Mouse (Mus musculus) lung, embryonic 16.5 days (tissue): ENCODE data around the gene Slc11a1. TPM values are rescaled to one million over a fixed set of nuclear protein-coding genes. Genes with fewer than 3 reads are reported as not detected.

Experiments used
- ATAC-seq: fragments of 200-750 bp; cut with Nextera tagmentation; 2 replicates; pipeline ENCODE4 v1.8.0; 2017; ENCODE audit warnings: low read depth, mild to moderate bottlenecking, moderate library complexity
- H3K27ac ChIP-seq: fragments of 300-500 bp; sonication (generic); 2 replicates; pipeline ENCODE4 v1.5.1; 2014; ENCODE audit warnings: mild to moderate bottlenecking, control low read depth, low read length
- H3K27me3 ChIP-seq: fragments of 300-500 bp; sonication (generic); 2 replicates; pipeline ENCODE4 v1.6.1; 2014; ENCODE audit warnings: low read depth, low read length, mixed read lengths; ENCODE audit not compliant: control insufficient read depth, insufficient read depth
- H3K36me3 ChIP-seq: fragments of 300-500 bp; sonication (generic); 2 replicates; pipeline ENCODE4 v1.6.1; 2014; ENCODE audit warnings: low read length; ENCODE audit not compliant: control insufficient read depth, insufficient read depth
- H3K4me1 ChIP-seq: fragments of 300-500 bp; sonication (generic); replicated peaks from 2 replicates; pipeline ENCODE4 v1.6.1; 2014; ENCODE audit warnings: low read length, mixed read lengths; ENCODE audit not compliant: control insufficient read depth, insufficient read depth
- H3K4me2 ChIP-seq: fragments of 300-500 bp; sonication (generic); 2 replicates; pipeline ENCODE4 v1.6.1; 2014; ENCODE audit warnings: low read depth, low read length, control low read depth
- H3K4me3 ChIP-seq: fragments of 300-500 bp; sonication (generic); 2 replicates; pipeline ENCODE4 v1.5.1; 2014; ENCODE audit warnings: mild to moderate bottlenecking, low read length, control low read depth
- H3K9ac ChIP-seq: fragments of 300-500 bp; sonication (generic); 2 replicates; pipeline ENCODE4 v1.6.1; 2014; ENCODE audit warnings: low read length, control low read depth
- H3K9me3 ChIP-seq: fragments of 300-500 bp; sonication (generic); 2 replicates; pipeline ENCODE4 v1.6.1; 2016; ENCODE audit warnings: low read length; ENCODE audit not compliant: control insufficient read depth
- WGBS: fragments of 180-500 bp; shearing (Covaris S2); extraction: QIAGEN DNeasy Blood & Tissue Kit; methylation state at CpG from one replicate; pipeline ENCODE4 v1.1.7; 2014; 5-methylcytosine and 5-hydroxymethylcytosine counted together
- polyA plus RNA-seq: library from polyadenylated mRNA; unstranded; fragments of >200 nt; fragmentation: Nextera tagmentation; extraction: Ambion mirVana; gene quantifications from 2 replicates; pipeline ENCODE4 v1.2.1, GENCODE M21; 2015

The Slc11a1 gene
- polyA plus RNA-seq, 1 experiment from 2014 or later, result 3.5 TPM

DNA sequence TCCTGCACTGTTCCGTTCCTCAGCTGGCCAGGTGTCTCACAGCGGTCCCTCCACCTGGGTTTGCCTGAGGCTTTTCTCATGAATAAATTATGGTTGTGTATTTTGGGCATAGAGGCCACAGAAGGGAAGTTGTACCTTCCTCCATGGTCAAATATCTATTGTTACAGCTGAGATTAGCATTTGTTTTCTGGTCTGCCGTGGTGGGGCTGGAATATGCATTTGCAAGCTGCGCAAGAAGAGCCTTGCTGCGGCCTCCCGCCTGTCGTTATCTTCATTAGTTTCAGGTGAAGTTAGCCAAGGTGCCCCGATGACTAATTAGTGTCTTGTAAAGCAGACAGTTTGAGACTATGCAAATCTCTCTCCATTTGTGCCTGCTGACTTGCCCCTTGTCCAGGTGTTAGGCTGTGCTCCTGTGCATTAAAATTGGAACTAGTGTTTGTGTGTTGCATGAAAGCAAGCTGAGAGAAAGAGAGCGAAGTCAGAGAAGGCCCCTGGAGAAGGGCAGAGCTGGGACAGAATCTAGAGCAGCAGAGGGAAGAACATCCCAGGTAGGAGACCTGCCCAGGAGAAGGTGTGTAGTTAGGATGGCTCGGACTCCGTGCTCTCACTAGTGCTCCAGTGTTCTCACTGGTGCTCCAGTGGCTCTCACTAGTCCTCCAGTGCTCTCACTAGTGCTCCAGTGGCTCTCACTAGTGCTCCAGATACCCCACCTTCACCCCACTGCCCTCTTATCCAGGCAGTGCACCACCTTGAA is 30.7 kb upstream of the Slc11a1 start:
- H3K9ac ChIP-seq, result no peak overlapping the region
- H3K4me3 ChIP-seq, result no peak overlapping the region
- no peak overlapping the region for H3K4me2 ChIP-seq
- H3K4me1 ChIP-seq, result no peaks in the 10 kb centered on the region
- ATAC-seq, result no peak
- 83% methylated on average over 11 of the region's 11 CpGs for WGBS
- H3K36me3 ChIP-seq, result 0 out of 2 replicates have a peak, but pooled peaks cover under 1% of the 10 kb centered on the region
- no peak overlapping the region for H3K27ac ChIP-seq
- no peaks in the 10 kb centered on the region for H3K9me3 ChIP-seq
- H3K27me3 ChIP-seq, result no peaks in the 10 kb centered on the region

DNA sequence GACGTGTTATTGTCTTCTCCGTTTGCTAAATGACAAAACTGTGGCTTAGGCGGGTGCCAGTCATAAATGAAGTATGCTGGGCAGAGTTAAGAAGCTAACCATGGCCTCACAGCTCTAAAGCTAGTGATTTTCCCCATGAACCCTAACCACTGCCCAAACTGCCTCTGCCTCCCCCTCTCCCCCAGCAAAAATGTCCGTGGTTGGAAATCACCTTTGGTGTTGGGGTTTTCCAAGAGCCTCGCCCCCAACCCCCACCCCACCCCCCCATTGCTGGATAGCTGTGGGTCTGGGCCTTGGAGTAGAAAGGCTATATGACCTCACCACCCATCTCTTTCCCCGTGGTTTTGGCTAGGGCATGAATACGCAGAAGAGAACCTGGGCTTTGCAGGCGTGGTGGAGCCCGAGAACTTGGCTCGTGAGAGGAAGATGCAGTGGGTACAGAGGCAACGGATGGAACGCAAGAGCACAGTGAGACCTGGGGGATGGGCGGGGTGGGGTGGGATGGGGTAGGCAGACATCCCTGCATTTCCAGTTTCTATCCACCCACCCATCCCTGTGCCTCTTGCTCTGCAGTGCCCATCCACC is 23.7 kb upstream of the Slc11a1 start:
- Histone ChIP-seq H3K4me1 (no peaks in the 10 kb centered on the region), H3K9me3 (no peaks in the 10 kb centered on the region), H3K9ac (no peak overlapping the region), H3K4me2 (no peak overlapping the region), H3K36me3 (0 out of 2 replicates have a peak, but pooled peaks cover 7% of the 10 kb centered on the region), H3K4me3 (no peak overlapping the region), H3K27ac (no peak overlapping the region), H3K27me3 (no peaks in the 10 kb centered on the region)
- ATAC-seq, result no peak
- WGBS, result 90% methylated on average over 13 of the region's 13 CpGs

DNA sequence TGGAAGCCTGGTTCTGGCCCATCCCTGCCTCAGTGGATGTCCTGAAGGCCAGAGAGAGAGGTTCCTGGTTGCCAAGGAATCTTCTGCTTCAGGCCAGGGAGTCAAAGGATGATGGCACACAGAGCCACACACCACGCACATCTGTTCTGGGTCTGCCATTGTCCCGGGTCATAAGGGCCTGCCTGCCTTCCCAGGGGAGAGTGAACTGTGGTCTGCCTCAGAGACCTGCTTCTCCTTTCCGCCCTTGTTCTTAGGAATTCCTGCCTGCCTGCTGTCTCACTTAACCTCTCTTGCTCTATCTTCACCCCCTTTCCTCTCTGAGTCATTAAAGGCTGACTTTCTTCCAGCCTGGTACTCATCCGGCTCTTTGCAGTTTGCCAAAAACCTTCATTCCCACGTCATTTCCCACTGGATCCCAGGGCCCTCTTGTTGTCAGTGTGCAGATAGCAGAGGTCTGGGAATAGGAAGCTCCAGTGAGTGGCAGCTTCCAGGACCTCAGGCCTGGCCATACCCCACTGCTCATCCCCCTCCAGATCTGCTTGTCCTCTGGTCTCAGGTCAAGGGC is 22.4 kb upstream of the Slc11a1 start:
- no peaks in the 10 kb centered on the region for H3K27me3 ChIP-seq
- no peak overlapping the region for H3K27ac ChIP-seq
- no peaks in the 10 kb centered on the region for H3K4me1 ChIP-seq
- 0 out of 2 replicates have a peak, but pooled peaks cover 7% of the 10 kb centered on the region for H3K36me3 ChIP-seq
- no peak overlapping the region for H3K9ac ChIP-seq
- 72% methylated on average over 5 of the region's 5 CpGs for WGBS
- ATAC-seq, result no peak
- H3K4me3 ChIP-seq, result no peak overlapping the region
- no peaks in the 10 kb centered on the region for H3K9me3 ChIP-seq
- no peak overlapping the region for H3K4me2 ChIP-seq

DNA sequence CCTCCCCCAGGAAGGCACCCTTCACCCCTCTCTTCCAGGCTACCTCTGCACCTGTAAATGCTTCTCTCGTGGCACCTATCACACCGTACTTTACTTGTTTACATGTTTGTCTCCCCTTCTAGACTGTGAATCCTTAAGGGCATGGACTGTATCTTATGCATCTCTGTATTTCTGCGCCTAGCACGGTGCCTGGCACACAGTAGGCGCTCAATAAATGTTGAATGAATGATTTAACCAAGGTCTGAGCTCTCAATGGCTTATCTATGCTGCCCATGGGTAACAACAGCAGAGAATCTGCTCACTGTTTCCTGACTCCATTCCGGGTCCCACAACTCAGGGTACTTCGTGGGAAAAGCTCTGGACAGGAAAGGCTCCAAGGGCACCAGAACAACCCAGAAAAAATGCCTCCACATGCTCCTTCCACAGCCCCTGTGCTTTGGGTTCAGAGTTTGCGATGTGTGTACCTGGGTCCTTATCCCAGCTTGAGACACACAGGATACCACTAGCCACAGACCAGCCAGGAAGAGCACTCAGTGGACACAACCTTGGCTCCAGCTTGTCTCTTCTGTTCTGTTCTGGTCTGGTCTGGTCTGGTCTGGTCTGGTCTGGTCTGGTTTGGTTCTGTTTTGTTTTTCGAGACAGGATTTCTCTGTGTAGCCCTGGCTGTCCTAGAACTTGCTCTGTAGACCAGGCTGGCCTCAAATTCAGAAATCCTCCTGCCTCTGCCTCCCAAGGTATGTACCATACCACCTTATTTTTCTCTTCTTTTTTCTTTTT is 21.4 kb upstream of the Slc11a1 start:
- Histone ChIP-seq H3K9ac (no peak overlapping the region), H3K27ac (no peak overlapping the region), H3K4me3 (no peak overlapping the region), H3K27me3 (no peaks in the 10 kb centered on the region), H3K36me3 (0 out of 2 replicates have a peak, but pooled peaks cover 7% of the 10 kb centered on the region), H3K9me3 (no peaks in the 10 kb centered on the region), H3K4me2 (no peak overlapping the region), H3K4me1 (no peaks in the 10 kb centered on the region)
- no peak for ATAC-seq
- WGBS, result 87% methylated on average over 9 of the region's 9 CpGs

DNA sequence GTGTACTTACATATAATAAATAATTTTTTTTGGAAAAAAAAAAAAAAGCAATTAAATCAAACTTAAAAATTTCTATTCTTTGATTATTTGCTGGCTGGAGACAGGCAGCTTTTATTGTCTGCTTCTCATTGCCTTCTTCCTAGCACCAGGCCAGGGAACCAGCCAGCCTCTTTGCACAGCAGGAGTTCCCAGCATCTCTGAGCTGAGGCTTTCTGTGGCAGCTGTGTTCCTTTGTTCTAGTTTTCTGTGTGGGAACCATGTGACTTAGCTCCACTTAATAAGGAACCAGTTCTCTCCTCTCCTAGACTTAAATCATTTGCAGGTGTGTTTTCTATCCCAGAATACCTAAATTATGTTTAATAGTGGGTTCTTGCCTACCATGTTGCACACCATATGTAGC is 17.5 kb upstream of the Slc11a1 start:
- no peaks in the 10 kb centered on the region for H3K9me3 ChIP-seq
- H3K27ac ChIP-seq, result no peak overlapping the region
- H3K36me3 ChIP-seq, result no peaks in the 10 kb centered on the region
- no peaks in the 10 kb centered on the region for H3K4me1 ChIP-seq
- ATAC-seq, result no peak
- no peak overlapping the region for H3K4me3 ChIP-seq
- H3K4me2 ChIP-seq, result no peak overlapping the region
- H3K27me3 ChIP-seq, result no peaks in the 10 kb centered on the region
- no peak overlapping the region for H3K9ac ChIP-seq

DNA sequence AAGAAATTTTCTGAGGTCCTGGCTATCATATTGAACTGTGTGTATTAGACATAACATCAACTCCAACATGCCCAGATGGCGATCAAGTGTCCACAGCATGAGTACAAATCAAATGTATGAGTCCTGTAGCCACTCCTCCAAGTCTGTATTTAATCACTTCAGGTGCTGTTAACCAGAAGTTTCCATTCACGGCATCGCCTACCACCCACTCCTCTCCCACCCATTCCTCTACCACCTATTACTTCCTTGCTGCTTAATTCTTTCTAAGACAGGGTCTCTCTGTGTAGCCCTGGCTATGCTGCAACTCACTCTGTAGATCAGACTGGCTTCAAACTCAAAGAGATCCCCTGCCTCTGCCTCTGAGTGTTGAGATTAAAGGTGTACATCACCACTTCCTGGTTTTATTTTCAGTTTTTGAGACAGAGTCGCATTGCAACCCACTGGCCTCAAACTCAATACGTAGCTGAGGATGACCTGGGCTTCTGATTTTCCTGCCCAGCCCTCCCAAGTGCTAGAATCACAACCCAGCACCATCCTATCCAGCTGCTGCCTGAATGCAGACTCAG is 15.0 kb upstream of the Slc11a1 start:
- 73% methylated on average over 5 of the region's 5 CpGs for WGBS
- Histone ChIP-seq H3K4me3 (no peak overlapping the region), H3K4me2 (no peak overlapping the region)

DNA sequence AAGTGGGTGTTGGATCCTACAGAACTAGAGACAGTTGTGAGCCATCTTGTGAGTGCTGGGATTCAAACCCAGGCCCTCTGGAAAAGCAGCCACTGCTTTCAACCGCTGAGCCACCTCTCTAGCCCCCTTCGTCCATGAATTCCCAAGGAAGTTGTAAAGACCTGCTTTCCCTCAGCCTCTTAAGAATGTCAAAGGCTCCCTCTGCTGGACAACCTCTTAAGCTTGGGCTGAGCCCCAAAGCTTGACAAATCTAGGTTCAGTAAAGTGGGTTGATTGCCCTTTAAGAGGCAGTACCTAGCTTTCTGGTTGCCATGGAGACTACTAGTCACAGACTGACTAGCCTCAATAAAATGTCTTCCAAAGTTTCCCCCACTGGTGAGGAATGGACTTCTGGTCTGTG is 13.2 kb upstream of the Slc11a1 start, which contains the start of gene Catip:
Catip (plus strand) TSS at position 297 of the 400 bp plus-strand sequence.
- Histone ChIP-seq H3K4me1 (no peaks in the 10 kb centered on the region), H3K4me3 (no peak within 1 kb of the TSS), H3K27ac (no peak within 1 kb of the TSS), H3K4me2 (no peak within 1 kb of the TSS), H3K9ac (no peak within 1 kb of the TSS), H3K27me3 (no peaks in the 10 kb centered on the region), H3K9me3 (no peaks in the 10 kb centered on the region), H3K36me3 (no peaks in the 10 kb centered on the region)
- ATAC-seq, result peak; percentile 76
- 0% methylated on average over 2 of the region's 2 CpGs for WGBS

More for the DNA sequence above, 15.0 kb upstream of the Slc11a1 start:
- Histone ChIP-seq H3K9me3 (no peaks in the 10 kb centered on the region), H3K27ac (no peak overlapping the region), H3K4me1 (no peaks in the 10 kb centered on the region), H3K9ac (no peak overlapping the region), H3K36me3 (no peaks in the 10 kb centered on the region), H3K27me3 (no peaks in the 10 kb centered on the region)
- no peak for ATAC-seq

DNA sequence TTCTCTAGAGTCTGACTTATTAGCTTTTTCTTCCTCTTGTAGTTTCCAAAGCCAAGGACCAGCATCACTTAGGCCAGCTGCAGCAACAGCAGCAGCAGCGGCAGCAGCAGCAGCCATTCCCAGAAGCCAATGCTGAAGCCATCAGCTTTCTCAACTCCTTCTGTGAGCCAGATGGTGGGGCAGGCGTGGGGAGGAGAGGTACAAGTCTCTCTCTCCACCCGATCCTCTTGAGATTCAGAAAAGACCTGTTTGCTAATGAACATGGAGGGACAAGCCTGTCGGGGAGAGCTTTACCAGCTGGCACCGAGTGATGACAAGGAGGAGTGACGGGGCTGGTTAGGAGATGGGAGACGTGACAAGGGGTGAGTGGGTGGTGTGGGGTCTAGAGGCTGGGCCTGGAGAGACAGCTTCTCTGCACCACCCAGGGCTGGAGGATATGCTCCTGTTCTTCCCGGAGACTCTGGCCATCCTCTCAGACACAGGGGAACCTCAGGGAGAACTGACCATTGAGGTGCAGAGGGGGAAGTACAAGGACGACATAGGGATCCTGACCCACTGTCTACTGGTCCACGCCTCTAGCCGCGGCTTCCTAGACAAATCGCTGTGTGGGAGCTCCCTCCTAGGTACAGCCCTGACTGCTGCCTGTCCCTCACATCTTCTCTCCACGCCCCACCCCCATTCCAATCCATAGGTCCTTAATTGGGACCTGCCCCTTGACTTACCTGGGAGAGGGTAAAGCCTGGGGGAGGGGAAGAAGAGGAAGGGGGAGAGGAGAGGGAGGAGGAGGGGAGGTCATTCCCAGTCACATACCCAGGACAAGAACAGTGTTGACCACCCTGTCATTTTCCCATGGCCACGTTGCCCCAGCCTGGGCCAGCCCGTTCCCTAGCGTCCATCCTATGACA is 12.4 kb upstream of the Slc11a1 start:
- Histone ChIP-seq H3K27ac (no peak overlapping the region), H3K9me3 (no peaks in the 10 kb centered on the region), H3K36me3 (no peaks in the 10 kb centered on the region), H3K4me1 (peaks cover under 1% of the 10 kb centered on the region; the same call in 1 of the 2 replicates), H3K4me3 (no peak overlapping the region), H3K9ac (no peak overlapping the region), H3K4me2 (no peak overlapping the region), H3K27me3 (no peaks in the 10 kb centered on the region)
- peak; percentile 34 for ATAC-seq
- 48% methylated on average over 17 of the region's 17 CpGs for WGBS
